Mouse (Mus musculus) lung, postnatal 0 days (tissue): ENCODE results near the gene Bckdk.

Source experiments
- CTCF ChIP-seq: IDR thresholded peaks from 2 replicates; pipeline ENCODE4 v1.5.1; 2016; ENCODE audit warnings: antibody characterized with exemption, mild to moderate bottlenecking
- EP300 ChIP-seq: IDR thresholded peaks from 2 replicates; pipeline ENCODE4 v1.6.1; 2016; ENCODE audit warnings: antibody characterized with exemption, mild to moderate bottlenecking, control low read depth

DNA sequence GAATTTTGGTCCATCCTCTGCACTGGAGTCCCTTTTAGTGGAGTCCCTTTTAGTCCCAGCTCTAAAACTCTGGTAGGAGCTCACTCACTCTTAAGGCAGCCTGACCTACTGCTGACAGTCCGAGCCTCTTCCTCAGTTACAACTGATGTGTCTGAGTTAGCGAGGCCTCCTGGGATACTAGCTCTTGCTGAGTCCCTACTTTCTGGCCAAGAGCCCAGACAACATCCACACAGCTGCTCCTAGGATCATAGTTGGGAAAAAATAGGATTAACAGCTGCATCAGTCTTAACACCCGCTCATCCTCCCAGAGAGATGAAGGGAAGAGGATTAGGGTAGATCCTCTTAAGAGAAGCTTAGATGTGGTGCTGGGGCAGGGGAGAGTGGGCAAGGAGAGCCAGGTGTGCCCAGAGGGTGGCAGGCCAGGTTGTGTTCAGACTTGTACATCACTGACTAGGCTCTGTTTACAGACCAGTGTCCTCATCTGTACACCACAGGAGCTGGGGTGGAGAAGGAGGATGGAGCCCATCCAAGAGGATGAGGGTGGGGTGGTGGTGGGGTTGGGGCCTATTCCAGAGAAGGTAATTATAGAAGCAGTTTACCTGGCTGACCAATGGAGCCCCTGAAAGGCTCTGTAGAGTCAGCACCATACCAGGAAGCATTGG, 34.6 kb upstream of the Bckdk start:
- TF ChIP-seq CTCF, result no peak
- TF ChIP-seq EP300, result no peak
